Mouse (Mus musculus) c-Kit-positive CD71-positive TER-119-negative erythroid progenitor cells, embryonic 14.5 days (primary cell): ENCODE results near the gene Hist2h3b.
"Not testable (repeated sequence)": the region's sequence is repeated elsewhere in the genome, so short reads cannot be mapped to it uniquely, and the experiment has no call there.

Source experiments
- DNase-seq: peaks from one replicate; pipeline ENCODE4 v3.0.0-alpha.2; 2013; ENCODE audit warnings: low read depth

Gene Hist2h3b

GRCm38 (mm10) chr3:96238954-96239793, 29.3 kb upstream of the Hist2h3b start, which contains the start of gene Hist2h3c2:
TSS of gene Hist2h3c2 (minus strand) at chr3:96239127.
- DNase-seq, result not testable (repeated sequence)

GRCm38 (mm10) chr3:96239949-96240798, 28.3 kb upstream of the Hist2h3b start, which contains the start of gene Hist2h2aa2:
TSS of gene Hist2h2aa2 (minus strand) at chr3:96240276.
- DNase-seq, result not testable (repeated sequence)

DNA sequence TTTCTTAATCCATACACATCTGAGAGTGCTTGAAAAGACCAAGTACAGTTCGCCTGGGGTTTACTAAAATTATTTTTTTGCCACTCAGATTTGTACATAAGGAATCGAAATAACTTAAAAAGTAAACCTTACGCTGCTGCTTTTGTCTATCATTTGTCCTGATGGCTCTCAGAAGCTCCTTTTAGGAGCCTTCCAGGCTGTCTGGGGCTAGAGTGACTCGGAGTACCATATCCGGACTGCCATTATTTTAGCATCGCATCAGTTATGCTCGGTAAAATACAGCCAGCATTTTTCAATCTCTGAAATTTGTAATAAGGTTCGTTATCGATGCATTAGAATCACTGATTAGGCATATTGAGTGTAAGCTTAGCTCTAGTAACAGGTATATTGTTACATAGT, 27.7 kb upstream of the Hist2h3b start:
- no peak for DNase-seq

- DNase-seq, result no peak
These were observed 24.4 kb upstream of the Hist2h3b start for GRCm38 (mm10) chr3:96243921-96244572.

- not testable (repeated sequence) for DNase-seq
These were observed 23.2 kb upstream of the Hist2h3b start, which contains the start of gene Hist2h2aa1 for GRCm38 (mm10) chr3:96245003-96245886. TSS of gene Hist2h2aa1 (plus strand) at chr3:96245497.

- not testable (repeated sequence) for DNase-seq
These were observed 22.4 kb upstream of the Hist2h3b start for GRCm38 (mm10) chr3:96246018-96246417.

GRCm38 (mm10) chr3:96246427-96246856, 22.0 kb upstream of the Hist2h3b start, which contains the start of gene Hist2h3c1:
TSS of gene Hist2h3c1 (plus strand) at chr3:96246685.
- not testable (repeated sequence) for DNase-seq

DNA sequence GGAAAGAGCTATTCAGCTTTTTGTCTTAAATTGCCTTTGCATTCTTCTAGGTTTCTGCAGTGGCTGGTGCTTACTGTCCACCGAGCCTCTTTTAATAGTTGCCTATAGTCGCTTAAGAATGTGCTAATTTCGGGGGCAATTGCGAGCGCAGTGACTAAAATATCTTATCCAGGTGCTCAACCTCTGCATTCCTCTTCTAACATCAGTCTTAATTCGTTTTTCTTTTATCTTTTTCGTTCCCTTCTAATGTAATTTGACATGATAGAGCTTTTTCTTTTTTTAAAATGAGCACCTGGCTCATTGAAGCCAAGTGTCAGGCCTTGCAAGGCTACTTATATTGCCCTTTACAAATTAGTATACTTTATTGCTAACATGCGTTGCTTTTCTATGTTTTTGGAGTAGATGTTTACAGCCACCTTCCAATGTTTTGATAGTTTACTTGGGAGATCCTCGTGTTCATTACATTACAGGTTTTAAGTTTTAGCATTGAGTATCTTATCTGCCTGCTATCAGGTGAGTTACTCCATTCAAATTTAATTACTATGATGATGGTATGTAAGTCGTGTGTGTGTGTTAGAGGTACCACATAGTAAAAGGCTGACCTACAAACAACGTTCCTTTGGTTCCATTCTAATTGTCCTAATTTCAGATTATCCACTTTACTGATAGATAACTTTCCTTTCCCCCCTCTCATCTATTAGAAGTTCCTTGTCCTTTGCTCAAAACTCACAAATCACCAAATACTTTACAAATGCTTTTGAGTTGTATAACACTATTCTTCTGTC, 20.9 kb upstream of the Hist2h3b start:
- peak; percentile 52 for DNase-seq

DNA sequence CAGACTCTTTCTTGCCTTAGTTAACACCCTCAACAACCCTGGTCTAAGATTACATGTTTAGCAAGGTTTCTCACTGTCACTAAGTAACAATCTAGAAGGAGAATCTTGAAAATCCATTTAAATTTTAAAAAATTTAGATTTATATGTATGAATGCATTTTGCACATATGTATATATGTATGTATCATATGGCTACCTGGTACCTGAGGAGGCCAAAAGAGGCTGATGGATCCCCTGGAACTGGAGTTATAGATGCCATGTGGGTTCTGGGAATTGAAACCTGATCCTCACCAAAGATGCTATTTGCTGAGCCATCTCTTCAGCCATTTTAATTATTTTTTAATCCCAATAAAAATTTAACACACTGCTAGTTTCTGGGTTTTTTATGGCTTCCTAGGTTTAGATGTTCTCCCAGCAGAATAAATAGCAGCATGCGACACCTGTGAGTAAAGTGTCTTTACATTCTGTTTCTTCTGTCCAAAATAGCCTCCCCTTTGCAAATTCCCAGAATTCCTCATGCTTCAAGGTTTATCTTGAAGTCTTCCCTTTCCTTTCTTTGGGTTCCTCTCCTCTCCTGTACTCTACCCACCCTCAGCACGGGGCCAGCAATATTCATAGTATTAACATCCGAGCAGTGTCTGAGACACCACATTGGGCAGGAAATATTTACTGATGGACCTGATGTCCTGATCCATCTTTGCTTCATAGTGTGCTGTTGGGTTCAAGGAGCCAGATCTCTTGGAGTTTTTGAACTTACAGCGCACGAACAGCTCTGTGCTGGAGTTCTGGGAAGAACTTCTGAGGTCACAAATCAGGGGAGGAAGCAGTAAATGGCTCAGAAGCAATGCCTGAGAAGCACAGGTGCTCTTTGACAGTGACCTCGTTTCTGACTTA, 20.1 kb upstream of the Hist2h3b start:
- DNase-seq, result no peak

- no peak for DNase-seq
These were observed 19.5 kb upstream of the Hist2h3b start for GRCm38 (mm10) chr3:96249034-96249345.

DNA sequence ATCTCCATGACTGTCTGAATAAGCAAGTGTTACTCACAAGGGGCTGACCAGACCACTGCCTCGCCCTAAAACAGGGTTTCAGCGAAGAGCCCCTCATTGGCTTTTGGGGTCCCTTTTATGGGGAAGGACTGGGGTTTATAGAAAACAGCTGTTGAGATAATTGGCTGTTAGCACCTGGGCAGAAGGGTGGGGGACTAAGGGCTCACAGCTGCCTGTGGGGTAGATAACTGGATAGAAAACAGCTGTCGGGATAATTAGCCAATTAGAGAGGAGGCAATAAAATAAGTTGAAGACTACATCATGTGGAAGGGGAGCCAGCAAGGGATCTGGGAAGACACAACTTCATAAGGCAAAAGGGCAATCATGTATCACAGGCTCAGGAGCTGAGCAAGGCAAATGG, 17.6 kb upstream of the Hist2h3b start:
- DNase-seq, result no peak

DNA sequence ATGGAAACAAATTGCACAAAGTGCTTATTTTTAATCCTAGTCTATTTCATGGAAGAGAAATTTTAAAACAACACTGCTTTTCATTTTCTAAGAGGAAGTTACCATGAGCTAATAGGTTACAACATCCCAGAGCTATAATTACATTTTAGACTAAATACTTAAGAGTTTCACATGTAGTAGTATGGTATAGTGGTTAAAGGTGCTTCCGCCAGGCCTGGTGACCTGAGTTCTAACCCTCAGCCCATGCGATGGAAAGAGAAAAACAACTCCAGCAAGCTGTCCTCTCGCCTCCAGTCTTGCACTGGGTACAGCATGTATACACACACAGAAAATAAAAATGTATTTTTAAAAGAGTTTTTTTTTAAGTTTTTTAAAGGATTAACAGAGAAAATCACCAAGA, 16.7 kb upstream of the Hist2h3b start:
- DNase-seq, result no peak

GRCm38 (mm10) chr3:96254683-96255355, 13.6 kb upstream of the Hist2h3b start:
- DNase-seq, result peak; percentile 57

DNA sequence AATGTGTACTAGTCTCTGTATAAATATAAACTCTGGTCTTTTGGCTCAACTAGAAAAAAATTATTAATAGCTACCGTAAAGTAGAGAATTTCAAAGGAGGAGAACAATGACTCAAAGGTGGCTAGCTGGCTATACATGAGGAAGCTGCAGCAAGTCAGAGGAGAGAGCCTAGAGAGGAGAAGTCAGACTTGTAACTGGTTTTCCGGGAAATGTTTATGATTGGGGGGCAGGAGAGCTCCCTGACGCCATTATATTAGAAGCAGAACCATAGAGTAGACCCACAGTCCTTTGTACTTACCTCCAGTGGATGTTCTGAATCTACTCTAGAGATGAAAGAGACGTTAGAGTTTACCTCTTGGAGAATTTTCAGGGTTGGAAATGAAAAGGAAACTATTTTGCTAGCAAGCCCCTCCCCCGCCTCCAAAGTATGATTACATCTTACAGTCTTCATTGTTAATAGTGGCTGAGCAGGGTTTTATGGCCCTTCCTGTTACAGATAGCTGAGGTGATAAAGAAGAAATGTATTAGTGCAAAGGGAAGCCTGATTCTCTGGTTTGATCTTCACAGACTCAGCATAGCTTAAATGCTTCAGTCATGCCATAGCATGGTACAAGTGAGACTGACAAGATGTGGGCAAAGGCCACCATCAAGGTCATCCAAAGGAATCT, 12.4 kb upstream of the Hist2h3b start:
- DNase-seq, result no peak

GRCm38 (mm10) chr3:96257190-96257589, 11.3 kb upstream of the Hist2h3b start:
- DNase-seq, result no peak

GRCm38 (mm10) chr3:96260220-96260619, 8.2 kb upstream of the Hist2h3b start:
- no peak for DNase-seq

DNA sequence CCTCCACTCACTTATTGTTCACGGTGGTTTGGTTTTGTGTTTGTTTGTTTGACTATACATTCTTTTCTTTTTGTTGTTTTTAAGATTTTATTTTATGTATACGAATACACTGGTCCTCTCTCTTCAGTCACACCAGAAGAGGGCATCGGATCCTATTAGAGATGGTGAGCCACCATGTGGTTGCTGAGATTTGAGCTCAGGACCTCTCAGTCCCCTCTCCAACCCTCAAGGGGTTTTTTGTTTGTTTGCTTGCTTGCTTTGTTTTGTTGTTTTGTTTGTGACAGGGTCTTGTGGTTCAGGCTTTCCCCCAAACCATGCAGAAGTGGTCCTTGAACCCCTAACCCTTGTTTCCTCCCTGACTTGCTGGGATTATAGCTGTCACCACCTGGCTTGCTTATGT, 6.8 kb upstream of the Hist2h3b start:
- no peak for DNase-seq

GRCm38 (mm10) chr3:96262216-96262875, 6.1 kb upstream of the Hist2h3b start:
- DNase-seq, result peak; percentile 78
